Mouse (Mus musculus) midbrain, embryonic 16.5 days (tissue): Measurements from ENCODE around the gene Cd70. TPM values are rescaled to one million over a fixed set of nuclear protein-coding genes. Genes with fewer than 3 reads are reported as not detected.
"Not testable (repeated sequence)": the region's sequence is repeated elsewhere in the genome, so short reads cannot be mapped to it uniquely, and the experiment has no call there.

Experiments
- ATAC-seq: fragments of 200-750 bp; cut with Nextera tagmentation; 2 replicates; pipeline ENCODE4 v1.8.0; 2017; ENCODE audit warnings: moderate TSS enrichment
- H3K27ac ChIP-seq: fragments of 300-500 bp; sonication (generic); 2 replicates; pipeline ENCODE4 v1.5.1; 2014; ENCODE audit warnings: mild to moderate bottlenecking, low read length, mixed read lengths
- H3K27me3 ChIP-seq: fragments of 300-500 bp; sonication (generic); 2 replicates; pipeline ENCODE4 v1.6.1; 2014; ENCODE audit warnings: low read depth, low read length, mixed read lengths; ENCODE audit not compliant: control insufficient read depth, insufficient read depth
- H3K36me3 ChIP-seq: fragments of 300-500 bp; sonication (generic); 2 replicates; pipeline ENCODE4 v1.6.1; 2014; ENCODE audit warnings: mild to moderate bottlenecking, low read length, moderate library complexity, mixed read lengths; ENCODE audit not compliant: control insufficient read depth, insufficient read depth
- H3K4me1 ChIP-seq: fragments of 300-500 bp; sonication (generic); 2 replicates; pipeline ENCODE4 v1.6.1; 2014; ENCODE audit warnings: mild to moderate bottlenecking, low read length, mixed read lengths; ENCODE audit not compliant: control insufficient read depth, insufficient read depth
- H3K4me2 ChIP-seq: fragments of 300-500 bp; sonication (generic); 2 replicates; pipeline ENCODE4 v1.6.1; 2014; ENCODE audit warnings: mild to moderate bottlenecking, low read length, mixed read lengths
- H3K4me3 ChIP-seq: fragments of 300-500 bp; sonication (generic); 2 replicates; pipeline ENCODE4 v1.5.1; 2014; ENCODE audit warnings: low read depth, mild to moderate bottlenecking, low read length, moderate library complexity, mixed read lengths
- H3K9ac ChIP-seq: fragments of 300-500 bp; sonication (generic); 2 replicates; pipeline ENCODE4 v1.6.1; 2014; ENCODE audit warnings: low read depth, low read length, mixed read lengths
- H3K9me3 ChIP-seq: fragments of 300-500 bp; sonication (generic); replicated peaks from 2 replicates; pipeline ENCODE4 v1.6.1; 2014; ENCODE audit warnings: mild to moderate bottlenecking, low read length, mixed read lengths; ENCODE audit not compliant: control insufficient read depth, poor library complexity, severe bottlenecking
- WGBS: fragments of 180-500 bp; shearing (Covaris S2); extraction: QIAGEN DNeasy Blood & Tissue Kit; methylation state at CpG from one replicate; pipeline ENCODE4 v1.1.7; 2014; 5-methylcytosine and 5-hydroxymethylcytosine counted together
- polyA plus RNA-seq: library from polyadenylated mRNA; unstranded; fragments of >200 nt; fragmentation: Nextera tagmentation; extraction: Ambion mirVana; gene quantifications from 2 replicates; pipeline ENCODE4 v1.2.1, GENCODE M21; 2015

The Cd70 gene
- polyA plus RNA-seq, 1 experiment from 2014 or later = 2.2 TPM

GRCm38 (mm10) chr17:57143704-57144103 is 5.9 kb downstream of the Cd70 start:
- Histone ChIP-seq H3K36me3 (no peaks in the 10 kb centered on the region), H3K9ac (no peak overlapping the region), H3K27me3 (peaks cover 10% of the 10 kb centered on the region), H3K4me1 (no peaks in the 10 kb centered on the region; the same call in 1 of the 2 replicates), H3K4me2 (no peak overlapping the region), H3K9me3 (no peaks in the 10 kb centered on the region), H3K27ac (no peak overlapping the region), H3K4me3 (no peak overlapping the region)
- WGBS = 92% methylated on average over 3 of the region's 3 CpGs
- no peak for ATAC-seq

- Histone ChIP-seq H3K27me3 (no peaks in the 10 kb centered on the region), H3K9me3 (no peaks in the 10 kb centered on the region), H3K27ac (no peak overlapping the region), H3K4me1 (no peaks in the 10 kb centered on the region), H3K4me3 (no peak overlapping the region), H3K4me2 (no peak overlapping the region), H3K36me3 (no peaks in the 10 kb centered on the region), H3K9ac (no peak overlapping the region)
- ATAC-seq = no peak
- WGBS = 90% methylated on average over 3 of the region's 3 CpGs
These were observed 9.9 kb downstream of the Cd70 start for GRCm38 (mm10) chr17:57139708-57140107.

GRCm38 (mm10) chr17:57138676-57139075 is 10.9 kb downstream of the Cd70 start:
- no peaks in the 10 kb centered on the region for H3K9me3 ChIP-seq
- H3K36me3 ChIP-seq = no peaks in the 10 kb centered on the region
- H3K4me1 ChIP-seq = no peaks in the 10 kb centered on the region
- no peak overlapping the region for H3K4me2 ChIP-seq
- H3K27ac ChIP-seq = no peak overlapping the region
- no peak overlapping the region for H3K9ac ChIP-seq
- no peak overlapping the region for H3K4me3 ChIP-seq
- no peak for ATAC-seq
- WGBS = 89% methylated on average over 4 of the region's 4 CpGs
- no peaks in the 10 kb centered on the region for H3K27me3 ChIP-seq

GRCm38 (mm10) chr17:57135635-57136034 is 13.9 kb downstream of the Cd70 start:
- H3K4me3 ChIP-seq = no peak overlapping the region
- no peak overlapping the region for H3K27ac ChIP-seq
- WGBS = 85% methylated on average over 3 of the region's 3 CpGs
- H3K9me3 ChIP-seq = no peaks in the 10 kb centered on the region
- no peak overlapping the region for H3K9ac ChIP-seq
- no peaks in the 10 kb centered on the region for H3K27me3 ChIP-seq
- no peak overlapping the region for H3K4me2 ChIP-seq
- no peaks in the 10 kb centered on the region for H3K4me1 ChIP-seq
- no peaks in the 10 kb centered on the region for H3K36me3 ChIP-seq
- ATAC-seq = no peak

- 87% methylated on average over 2 of the region's 2 CpGs for WGBS
- H3K27me3 ChIP-seq = no peaks in the 10 kb centered on the region
These were observed 14.9 kb downstream of the Cd70 start for GRCm38 (mm10) chr17:57134693-57135092.

GRCm38 (mm10) chr17:57134021-57134420 is 15.6 kb downstream of the Cd70 start:
- not testable (repeated sequence) for H3K27me3 ChIP-seq, ATAC-seq, H3K4me2 ChIP-seq, H3K9ac ChIP-seq, H3K27ac ChIP-seq, H3K4me1 ChIP-seq, H3K9me3 ChIP-seq, H3K36me3 ChIP-seq, H3K4me3 ChIP-seq
- 23% methylated on average over 3 of the region's 3 CpGs for WGBS

More at GRCm38 (mm10) chr17:57134693-57135092, 14.9 kb downstream of the Cd70 start:
- H3K9ac ChIP-seq = no peak overlapping the region
- no peaks in the 10 kb centered on the region for H3K9me3 ChIP-seq
- H3K4me1 ChIP-seq = no peaks in the 10 kb centered on the region
- H3K4me2 ChIP-seq = no peak overlapping the region
- ATAC-seq = no peak
- no peak overlapping the region for H3K27ac ChIP-seq
- no peak overlapping the region for H3K4me3 ChIP-seq
- H3K36me3 ChIP-seq = no peaks in the 10 kb centered on the region

- no peaks in the 10 kb centered on the region for H3K4me1 ChIP-seq
- no peak overlapping the region for H3K9ac ChIP-seq
- H3K27ac ChIP-seq = no peak overlapping the region
- no peaks in the 10 kb centered on the region for H3K36me3 ChIP-seq
- 94% methylated on average over 1 of the region's 1 CpGs for WGBS
- no peak for ATAC-seq
- no peak overlapping the region for H3K4me2 ChIP-seq
- H3K4me3 ChIP-seq = no peak overlapping the region
- H3K9me3 ChIP-seq = no peaks in the 10 kb centered on the region
- no peaks in the 10 kb centered on the region for H3K27me3 ChIP-seq
These were observed 17.8 kb downstream of the Cd70 start for GRCm38 (mm10) chr17:57131793-57132192.

GRCm38 (mm10) chr17:57125853-57126622 is 23.5 kb downstream of the Cd70 start:
- ATAC-seq = no peak
- Histone ChIP-seq H3K4me2 (no peak overlapping the region), H3K27ac (no peak overlapping the region), H3K27me3 (no peaks in the 10 kb centered on the region), H3K36me3 (no peaks in the 10 kb centered on the region), H3K9me3 (no peaks in the 10 kb centered on the region), H3K4me3 (no peak overlapping the region), H3K4me1 (no peaks in the 10 kb centered on the region), H3K9ac (no peak overlapping the region)
- WGBS = 71% methylated on average over 3 of the region's 3 CpGs

GRCm38 (mm10) chr17:57124792-57125191 is 24.8 kb downstream of the Cd70 start:
- Histone ChIP-seq H3K27ac (no peak overlapping the region), H3K4me2 (no peak overlapping the region), H3K9me3 (no peaks in the 10 kb centered on the region), H3K4me3 (no peak overlapping the region), H3K4me1 (no peaks in the 10 kb centered on the region), H3K27me3 (no peaks in the 10 kb centered on the region), H3K9ac (no peak overlapping the region), H3K36me3 (no peaks in the 10 kb centered on the region)
- WGBS = 80% methylated on average over 4 of the region's 4 CpGs
- ATAC-seq = no peak
